Mouse (Mus musculus) brain, embryonic 14.5 days (tissue): ENCODE measurements around the gene Sdad1.
A peak's percentile ranks its signal among the peaks of the same experiment; 100 is the strongest.

Experiments
- CTCF ChIP-seq: fragments of 200-500 bp; IDR thresholded peaks from 2 replicates; pipeline ENCODE4 v1.5.1; 2012; ENCODE audit warnings: inconsistent platforms, mild to moderate bottlenecking, moderate library complexity, borderline replicate concordance; ENCODE audit not compliant: insufficient read depth, insufficient read length; ENCODE audit errors: extremely low read depth
- POLR2A ChIP-seq: fragments of 200-500 bp; IDR thresholded peaks from 2 replicates; pipeline ENCODE4 v1.6.1; 2012; ENCODE audit warnings: mild to moderate bottlenecking, inconsistent platforms, borderline replicate concordance; ENCODE audit not compliant: poor library complexity, insufficient read depth, insufficient read length, severe bottlenecking; ENCODE audit errors: extremely low read depth

- TF ChIP-seq CTCF (no peak), POLR2A (peak; percentile 47; the same call in 1 of the 2 replicates)
These were observed 32.6 kb downstream of the Sdad1 start, which contains the start of gene Naaa for GRCm38 (mm10) chr5:92277437-92278394.
